Mouse (Mus musculus) T-helper 2 cell (primary cell): ENCODE results near the gene Flii.

Source experiments
- in situ Hi-C: fragments of 300-600 bp; cut with MboI, MseI; formaldehyde crosslinking; loops from one replicate; pipeline ENCODE4 v1.15.1; 2025; ENCODE audit warnings: high pct_unique_total_duplicates

The Flii gene

DNA sequence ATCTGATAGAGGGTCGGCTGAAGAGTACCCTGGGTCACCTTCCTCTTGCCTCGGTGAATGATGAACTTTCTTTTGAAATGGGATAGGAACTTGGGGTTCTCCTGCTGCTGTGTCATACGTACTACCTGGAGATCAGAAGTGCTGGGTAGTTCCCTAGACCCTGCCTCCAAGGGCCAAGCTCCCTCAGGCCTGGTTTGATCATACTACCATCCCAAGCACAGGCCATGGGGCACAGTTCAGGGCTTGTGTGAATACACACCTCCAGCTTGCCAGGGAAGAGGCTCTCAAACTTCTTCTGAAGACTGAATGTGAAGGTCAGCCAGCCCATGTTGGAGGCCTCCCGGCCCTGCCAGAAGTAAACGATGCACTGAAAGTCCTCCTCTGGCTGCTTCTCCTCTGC, 11.2 kb downstream of the Flii start:
- in situ Hi-C loops = no loop called here

DNA sequence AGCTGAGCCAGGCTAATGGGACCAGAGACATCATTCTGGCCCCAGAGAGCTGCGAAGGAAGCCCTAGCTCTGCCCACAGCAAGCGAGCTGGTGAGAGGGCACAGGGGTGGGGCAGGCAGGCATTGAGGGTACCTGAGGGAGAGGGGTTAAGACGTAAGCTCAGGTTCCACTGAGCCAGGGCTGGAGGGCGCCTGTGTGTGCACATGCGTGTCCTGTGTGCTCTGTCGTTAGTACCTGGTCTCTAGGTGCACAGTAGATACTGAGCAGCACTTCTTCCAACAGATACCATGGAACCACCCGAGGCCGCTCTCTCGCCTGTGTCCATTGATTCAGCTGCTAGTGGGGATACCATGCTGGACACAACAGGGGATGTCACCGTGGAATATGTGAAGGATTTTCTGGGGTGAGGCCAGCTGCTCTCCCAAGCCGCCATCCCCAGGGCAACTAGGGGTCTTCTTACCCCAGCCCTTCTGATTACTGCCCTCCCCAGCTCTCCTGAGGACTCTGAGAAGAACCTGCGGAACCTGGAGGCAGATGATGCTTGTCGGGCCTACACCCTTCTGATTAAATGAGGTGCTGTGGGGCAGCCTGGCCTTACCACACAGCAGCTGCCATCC, 14.3 kb downstream of the Flii start:
- in situ Hi-C loops = no loop called here

DNA sequence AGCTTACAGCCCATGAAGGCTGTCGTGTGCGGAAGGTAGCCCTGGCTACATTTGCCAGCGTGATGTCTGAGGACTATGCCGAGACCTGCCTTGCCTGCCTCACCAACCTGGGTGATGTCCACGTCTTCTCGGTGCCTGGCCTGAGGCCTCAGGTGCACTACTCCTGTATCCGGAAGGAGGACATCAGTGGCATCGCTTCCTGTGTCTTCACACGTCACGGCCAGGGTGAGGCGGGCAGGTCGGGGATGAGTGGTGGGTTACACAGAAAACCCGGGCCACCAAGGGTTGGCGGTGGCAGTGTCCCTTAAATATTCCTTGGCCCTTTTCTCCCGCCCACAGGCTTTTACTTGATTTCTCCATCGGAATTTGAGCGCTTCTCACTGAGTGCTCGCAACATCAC, 15.0 kb downstream of the Flii start:
- in situ Hi-C loops = no loop called here

DNA sequence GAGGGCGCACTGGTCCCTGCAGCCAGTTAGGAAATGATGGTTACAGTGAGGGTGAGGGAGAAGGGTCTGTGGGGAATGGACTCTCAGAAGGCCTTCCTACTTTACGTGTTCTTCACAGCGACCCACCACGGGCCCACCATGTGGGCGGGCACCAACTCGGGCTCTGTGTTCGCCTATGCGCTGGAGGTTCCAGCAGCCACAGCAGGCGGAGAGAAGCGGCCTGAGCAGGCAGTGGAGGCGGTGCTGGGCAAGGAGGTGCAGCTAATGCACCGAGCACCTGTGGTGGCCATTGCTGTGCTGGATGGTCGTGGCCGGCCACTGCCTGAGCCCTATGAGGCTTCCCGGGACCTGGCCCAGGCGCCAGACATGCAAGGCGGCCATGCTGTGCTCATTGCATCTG, 15.8 kb downstream of the Flii start:
- in situ Hi-C loops = no loop called here

DNA sequence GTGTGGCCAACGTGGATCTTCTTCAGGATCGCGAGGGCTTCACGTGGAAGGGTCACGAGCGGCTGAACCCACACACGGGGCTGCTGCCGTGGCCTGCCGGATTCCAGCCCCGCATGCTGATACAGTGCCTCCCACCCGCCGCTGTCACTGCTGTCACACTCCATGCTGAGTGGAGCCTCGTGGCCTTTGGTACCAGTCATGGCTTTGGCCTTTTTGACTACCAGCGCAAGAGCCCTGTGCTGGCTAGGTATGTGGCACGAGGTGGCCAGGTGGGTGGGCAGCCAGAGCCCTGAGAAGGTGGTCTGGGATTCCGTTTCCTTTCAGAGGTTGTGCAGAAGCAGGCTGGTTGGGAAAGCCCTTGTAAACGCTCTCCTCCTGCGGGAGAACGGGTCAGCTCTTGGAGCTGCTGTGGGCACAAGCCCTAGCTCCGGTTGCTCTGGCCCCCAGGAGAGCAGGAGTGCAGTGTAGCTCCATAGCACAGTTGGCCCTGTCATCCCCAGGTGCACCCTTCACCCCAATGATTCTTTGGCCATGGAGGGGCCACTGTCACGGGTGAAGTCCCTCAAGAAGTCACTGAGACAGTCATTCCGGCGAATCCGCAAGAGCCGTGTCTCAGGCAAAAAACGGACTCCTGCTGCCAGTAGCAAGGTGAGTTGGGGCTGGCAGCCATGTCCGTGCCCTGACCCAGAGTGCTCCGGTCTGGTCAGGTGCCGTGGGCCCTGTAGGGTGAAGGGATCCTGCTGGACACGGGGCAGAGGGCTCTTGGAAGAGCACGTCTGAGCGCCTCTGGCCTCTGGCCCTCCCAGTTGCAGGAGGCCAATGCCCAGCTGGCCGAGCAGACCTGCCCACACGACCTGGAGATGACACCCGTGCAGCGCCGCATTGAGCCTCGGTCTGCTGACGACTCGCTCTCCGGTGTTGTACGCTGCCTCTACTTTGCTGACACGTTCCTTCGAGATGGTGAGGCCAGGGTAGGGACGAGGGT, 17.3 kb downstream of the Flii start:
- in situ Hi-C loops = no loop called here

DNA sequence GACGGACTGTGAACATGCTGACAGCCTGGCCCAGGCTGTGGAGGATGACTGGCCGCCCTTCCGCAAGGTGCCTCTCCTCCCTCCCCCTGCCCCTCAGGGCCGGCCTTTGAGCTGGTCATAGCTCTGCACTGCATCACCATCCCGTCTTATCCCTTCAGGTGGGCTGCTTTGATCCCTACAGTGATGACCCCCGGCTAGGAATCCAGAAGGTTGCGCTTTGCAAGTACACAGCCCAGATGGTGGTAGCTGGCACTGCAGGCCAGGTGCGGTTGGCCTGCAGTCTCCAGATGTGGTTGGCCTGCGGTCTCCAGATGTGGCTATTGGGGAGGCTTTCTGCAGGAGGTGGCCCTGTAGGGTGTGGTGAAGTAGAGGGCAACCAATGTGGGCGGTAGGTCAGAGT, 18.4 kb downstream of the Flii start:
- in situ Hi-C loops = no loop called here

DNA sequence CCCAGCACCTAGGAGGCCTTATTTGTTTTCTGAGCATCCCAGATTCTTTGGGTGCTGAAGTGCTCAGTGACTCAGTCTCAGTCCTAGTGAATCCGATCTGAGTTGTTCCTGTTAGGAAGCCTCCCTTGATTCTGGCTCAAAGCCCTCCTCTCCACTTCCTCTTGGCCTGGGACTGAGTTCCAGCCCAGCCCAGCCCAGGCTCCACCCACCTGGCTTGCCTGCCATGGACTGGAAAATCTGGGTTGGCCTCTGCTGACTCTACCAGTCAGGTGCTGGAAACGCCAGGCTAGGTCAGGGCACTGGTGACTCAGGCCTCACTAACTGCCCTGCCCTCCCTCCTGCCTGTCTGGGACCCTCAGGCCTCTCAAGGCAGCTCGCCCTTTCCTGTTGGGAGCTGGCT, 19.4 kb downstream of the Flii start:
- in situ Hi-C loops = no loop called here

DNA sequence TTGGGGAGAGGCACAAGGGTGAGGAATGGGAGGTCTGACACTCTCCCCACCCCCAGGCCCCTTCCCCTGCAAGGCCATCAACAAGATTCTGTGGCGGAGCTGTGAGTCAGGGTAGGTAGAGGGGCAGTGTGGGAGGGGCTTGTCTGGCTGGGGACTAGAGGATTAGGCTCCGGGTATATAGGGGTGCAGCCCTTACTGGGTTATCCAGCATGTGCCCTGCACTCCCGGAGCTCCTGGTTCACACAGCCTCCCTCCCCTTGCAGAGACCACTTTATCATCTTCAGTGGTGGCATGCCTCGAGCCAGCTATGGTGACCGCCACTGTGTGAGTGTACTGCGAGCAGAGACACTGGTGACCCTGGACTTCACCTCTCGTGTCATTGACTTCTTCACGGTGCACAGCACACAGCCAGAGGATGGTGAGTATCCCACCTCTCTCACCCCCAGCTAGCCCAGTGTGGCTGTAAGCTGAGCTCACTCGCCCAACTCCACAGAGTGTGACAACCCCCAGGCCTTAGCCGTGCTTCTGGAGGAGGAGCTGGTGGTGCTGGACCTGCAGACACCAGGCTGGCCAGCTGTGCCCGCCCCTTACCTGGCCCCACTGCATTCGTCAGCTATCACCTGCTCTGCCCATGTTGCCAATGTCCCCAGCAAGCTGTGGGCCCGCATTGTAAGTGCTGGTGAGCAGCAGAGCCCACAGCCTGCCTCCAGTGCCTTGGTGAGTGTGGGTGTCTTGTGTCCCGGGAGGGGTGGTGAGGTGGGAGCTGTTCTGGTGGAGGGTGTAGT, 20.2 kb downstream of the Flii start:
- in situ Hi-C loops = no loop called here

DNA sequence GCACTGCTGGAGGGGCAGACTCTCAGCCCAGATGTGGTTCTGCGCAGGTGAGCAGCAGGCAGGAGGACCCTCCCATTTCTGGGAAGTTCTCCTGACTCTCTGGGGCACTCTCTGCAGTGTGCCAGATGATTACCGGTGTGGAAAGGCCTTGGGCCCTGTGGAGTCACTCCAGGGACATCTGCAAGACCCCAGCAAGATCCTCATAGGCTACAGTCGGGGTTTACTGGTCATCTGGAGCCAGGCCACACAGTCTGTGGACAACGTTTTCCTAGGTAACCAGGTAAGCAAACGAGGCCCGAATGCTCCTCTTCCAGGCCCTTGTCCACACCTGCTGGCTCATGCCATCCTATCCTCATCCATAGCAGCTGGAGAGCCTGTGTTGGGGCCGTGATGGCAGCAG, 21.0 kb downstream of the Flii start:
- in situ Hi-C loops = no loop called here

DNA sequence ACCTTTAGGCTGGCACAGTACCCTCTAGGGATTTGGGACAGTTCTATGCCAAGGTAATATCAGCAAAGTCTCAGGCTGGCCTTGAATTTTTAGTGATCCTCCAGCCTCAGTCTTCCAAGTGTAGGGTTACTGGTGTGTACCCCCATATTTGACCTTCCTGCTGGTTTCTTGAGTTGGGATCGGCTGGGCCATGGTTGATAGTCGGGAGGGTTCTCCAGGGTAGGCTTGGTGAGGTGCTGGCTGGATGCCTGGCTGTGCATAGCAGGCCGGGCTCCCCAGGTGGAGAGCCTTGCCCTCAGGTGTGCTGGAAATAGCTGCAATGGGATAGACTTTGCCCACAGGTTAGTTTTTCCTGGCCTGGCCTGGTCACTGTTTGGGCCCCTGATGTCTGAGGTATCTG, 21.8 kb downstream of the Flii start:
- in situ Hi-C loops = no loop called here

DNA sequence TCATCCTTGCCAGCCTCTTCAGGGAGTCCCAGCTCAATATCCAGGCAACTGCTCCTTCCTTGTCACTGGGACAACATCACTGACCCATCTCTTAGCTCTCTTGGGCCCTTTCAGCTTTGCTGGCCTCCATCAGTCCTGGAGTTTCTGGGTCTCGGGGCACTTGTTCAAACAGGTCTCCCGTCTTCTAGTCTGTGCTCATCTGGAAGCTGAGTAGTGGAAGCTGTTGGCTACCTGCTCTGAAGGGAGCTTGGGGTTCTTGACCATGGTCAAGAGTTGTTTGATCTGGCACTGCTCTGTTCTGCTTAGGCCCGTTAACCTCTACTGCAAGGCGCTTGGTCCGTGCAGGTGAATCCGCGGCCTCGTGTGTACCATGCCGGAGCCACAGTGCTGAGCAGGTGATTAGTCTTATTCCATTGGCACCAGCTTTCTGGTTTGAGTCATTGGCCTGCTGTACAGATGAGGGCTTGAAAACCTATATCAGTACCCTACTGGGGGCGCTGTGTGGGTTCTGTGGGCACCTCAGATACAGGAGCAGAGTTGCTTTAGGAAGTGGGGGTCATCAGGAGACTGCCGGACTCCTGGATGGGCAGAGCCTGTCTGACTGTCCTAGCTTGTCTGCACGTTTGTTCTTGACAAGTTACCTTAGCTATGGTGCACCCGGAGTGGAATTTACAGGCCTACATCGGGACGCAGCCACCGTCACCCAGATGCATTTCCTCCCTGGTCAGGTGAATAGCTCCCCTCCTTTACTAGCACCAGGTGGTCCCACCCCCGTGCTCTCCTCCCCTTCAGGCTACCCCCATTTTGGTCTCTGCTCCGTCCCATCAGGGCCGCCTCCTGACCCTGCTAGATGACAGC, 22.8 kb downstream of the Flii start:
- in situ Hi-C loops = loop anchor here (5.0 kb wide), 1 partner anchor 73 kb away; the partner anchor contains the start of genes Smcr8 and Top3a

DNA sequence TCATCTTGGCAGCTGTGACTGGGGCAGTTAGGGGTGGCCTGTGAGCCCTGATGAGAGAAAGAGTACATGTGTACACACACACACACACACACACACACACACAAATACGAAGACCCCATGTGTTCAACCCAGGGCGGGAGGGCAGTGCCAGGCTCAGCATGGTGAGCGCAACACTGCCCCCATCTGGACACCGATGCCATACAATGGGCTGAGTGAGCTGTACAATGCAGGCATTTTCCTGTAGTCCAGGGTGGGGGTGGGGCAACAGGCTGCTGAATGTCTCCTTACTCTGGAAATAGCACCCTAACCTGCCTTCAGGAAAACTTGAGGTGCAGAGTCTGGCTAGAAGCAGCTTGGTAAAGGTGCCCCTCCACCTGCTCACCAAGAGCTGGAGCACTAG, 23.9 kb downstream of the Flii start:
- in situ Hi-C loops = loop anchor here (5.0 kb wide), 1 partner anchor 74 kb away; the partner anchor contains the start of genes Smcr8 and Top3a

DNA sequence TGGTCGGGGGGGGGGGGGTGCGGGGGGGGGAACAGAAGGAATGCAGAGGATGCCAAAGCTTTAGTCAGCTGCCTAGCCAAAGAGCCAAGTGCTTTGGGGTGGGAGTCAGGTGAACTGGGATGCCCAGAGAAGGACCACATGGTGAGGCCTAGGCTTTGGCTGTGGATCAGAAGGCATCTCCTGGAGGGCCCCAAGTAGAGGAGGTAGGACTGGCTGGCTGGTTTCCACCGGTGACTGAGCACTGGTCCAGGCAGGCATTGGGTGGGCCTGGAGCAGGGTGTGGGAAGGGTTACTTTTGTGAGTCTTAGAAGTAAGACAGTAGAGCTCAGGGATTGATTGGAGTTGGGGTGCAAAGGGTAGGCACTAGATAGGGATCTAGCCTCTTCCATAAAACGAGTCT, 25.5 kb downstream of the Flii start:
- in situ Hi-C loops = loop anchor here (5.0 kb wide), 1 partner anchor 76 kb away; the partner anchor contains the start of genes Smcr8 and Top3a

DNA sequence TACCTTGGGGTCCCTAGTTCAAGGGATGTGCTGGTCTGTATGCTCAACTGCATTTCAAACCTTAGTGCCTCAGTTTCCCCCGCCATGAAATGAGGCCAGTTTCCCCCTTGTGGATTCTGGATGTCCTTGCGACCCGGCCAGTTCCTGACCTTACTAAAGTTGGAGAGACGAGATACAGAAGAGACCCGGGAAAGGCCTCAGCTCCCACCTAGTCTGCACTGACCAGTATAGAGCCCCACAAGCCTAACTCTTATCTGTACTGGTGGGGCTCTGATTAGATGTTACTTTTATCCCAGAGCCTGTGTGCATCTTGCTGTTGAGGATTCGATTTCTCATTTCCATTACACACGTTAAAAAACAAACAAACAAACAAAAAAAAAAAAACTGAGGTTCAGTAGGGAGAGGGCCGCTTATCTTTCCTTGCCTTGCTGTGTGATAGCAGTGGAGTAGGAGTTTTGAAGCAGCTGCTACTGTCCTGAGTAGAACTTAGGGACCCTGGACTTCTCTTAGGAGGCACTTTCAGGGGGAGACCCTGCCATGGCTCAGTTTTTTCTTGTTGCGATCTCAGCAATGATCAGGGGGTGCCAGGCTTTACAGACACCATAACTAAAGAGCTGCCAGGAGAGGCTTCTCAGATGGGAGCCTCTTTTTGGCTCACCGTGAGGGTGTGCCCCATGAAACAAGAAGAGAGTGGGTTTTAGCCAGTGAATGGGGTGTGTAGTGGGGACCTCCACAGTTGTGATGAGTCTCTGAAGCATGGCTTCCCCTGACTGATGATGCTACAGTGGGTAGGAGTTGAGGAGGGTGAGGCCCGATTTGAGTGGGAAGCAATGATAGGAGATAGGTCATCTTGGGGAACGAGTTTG, 26.5 kb downstream of the Flii start:
- in situ Hi-C loops = loop anchor here (5.0 kb wide), 1 partner anchor 77 kb away; the partner anchor contains the start of genes Smcr8 and Top3a

DNA sequence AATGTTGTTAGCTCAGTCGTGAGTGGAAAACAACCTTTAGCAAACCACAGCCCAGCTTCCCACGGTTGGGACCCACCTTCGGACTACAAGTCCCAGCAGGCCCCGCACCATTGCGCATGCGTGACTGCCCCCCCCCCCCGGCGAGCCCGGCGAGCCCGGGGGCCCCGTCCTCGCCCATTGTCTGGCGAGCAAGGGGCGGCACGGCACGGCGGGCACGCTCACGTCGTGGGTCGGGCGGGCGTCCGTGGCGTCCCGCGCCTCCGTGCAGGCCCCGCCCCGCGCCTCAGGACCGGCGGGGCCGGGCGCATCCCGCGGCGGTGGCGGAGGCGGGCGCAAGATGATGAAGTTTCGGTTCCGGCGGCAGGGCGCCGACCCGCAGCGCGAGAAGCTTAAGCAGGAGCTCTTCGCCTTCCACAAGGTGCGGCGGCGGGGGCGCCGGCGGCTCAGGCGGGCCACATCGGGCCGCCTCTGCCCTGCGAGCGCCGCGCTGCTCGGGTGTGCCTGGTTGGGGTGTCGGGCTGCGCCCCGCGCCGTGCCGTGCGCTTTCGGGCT, 27.5 kb downstream of the Flii start, which contains the start of gene Llgl1:
Gene Llgl1, plus strand, starts transcription at position 200 of the 552 bp plus-strand sequence.
- in situ Hi-C loops = loop anchor here (5.0 kb wide), 1 partner anchor 78 kb away; the partner anchor contains the start of genes Smcr8 and Top3a

DNA sequence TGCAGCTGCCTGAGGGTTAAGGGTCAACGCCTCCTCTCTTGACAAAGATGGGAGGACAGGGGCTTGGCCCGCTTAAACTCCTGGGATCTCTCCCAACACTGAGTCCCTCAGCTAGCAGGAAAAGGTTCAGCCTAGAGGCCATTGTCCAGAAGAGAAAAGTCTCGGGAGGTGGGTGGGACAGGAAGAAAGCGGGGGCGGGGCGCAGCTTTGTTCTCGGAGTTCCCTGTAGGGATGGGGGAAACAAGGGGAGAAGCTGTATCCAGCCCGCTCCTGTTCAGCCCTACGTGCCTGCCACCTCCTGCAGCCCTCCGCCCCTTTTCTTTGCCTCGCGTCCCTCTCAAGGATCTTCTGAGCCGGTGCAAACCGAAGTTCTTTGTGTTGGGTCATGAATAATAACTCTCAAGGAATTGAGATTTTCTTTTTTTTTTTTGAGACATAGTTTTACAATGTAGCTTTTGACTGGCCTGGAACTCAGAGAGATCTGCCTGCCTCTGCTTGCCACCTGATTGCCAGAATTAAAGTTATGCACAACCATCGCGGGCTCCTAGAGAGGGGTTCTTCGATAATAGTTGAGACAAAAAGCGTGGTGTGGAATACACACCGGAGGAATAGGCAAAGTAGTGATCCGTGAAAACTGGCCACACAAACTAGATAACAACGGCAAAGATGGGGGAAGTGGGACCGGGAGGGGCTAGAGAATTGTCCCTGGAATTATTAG, 28.1 kb downstream of the Flii start:
- in situ Hi-C loops = no loop called here

DNA sequence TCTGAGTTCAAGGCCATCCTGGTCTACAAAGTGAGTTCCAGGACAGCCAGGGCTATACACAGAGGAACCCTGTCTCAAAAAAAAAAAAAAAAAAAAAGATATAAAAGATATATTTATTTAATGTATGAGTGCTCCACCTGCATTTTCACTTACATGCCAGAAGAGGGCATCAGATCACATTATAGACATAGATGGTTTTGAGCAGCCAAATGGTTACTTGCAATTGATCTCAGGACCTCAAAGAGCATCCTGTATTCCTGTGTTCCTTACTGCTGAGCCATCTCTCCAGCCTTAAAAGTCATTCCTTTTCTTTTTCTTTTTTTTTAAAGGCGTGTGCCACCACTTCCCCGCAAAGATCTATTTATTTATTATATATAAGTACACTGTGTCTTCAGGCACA, 29.5 kb downstream of the Flii start:
- in situ Hi-C loops = no loop called here

DNA sequence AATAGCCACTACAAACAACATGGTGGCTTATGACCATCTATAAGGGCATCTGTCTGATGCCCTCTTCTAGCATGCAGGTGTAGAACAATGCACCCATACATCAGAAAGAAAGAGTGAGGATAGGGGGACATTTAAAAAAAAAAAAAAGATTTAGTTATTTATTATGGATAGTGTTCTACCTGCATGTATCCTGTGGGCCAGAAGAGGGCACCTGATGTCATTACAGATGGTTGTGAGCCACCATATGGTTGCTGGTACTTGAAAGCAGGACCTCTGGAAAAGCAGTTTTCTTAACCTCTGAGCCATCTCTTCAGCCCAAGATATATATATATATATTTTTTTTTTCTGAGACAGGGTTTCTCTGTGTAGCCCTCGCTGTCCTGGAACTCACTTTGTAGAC, 30.9 kb downstream of the Flii start:
- in situ Hi-C loops = no loop called here
